Mouse (Mus musculus) testis, adult 10 weeks (tissue): ENCODE results near the gene Gm3696. TPM values are rescaled to one million over a fixed set of nuclear protein-coding genes. Genes with fewer than 3 reads are reported as not detected.

Experiments used
- polyA plus RNA-seq: library from polyadenylated mRNA; stranded (reverse); fragments of 350-450 nt; fragmentation: Illumina TruSeq; extraction: RNeasy Lipid Tissue Mini Kit (QIAGEN cat#74804); gene quantifications from one replicate; pipeline ENCODE4 v1.2.3, GENCODE M21; 2014; ENCODE audit warnings: low read depth, low replicate concordance

Gm3696 gene
- 6.2 TPM for polyA plus RNA-seq

GRCm38 (mm10) chr14:7100521-7100920, at the start of gene Gm3696:
Gene Gm3696 (minus strand): TSS chr14:7100621.

GRCm38 (mm10) chr14:7125312-7125711, 24.9 kb upstream of the Gm3696 start, which contains the start of gene Gm6676:
Gene Gm6676 (minus strand): TSS chr14:7125412.

DNA sequence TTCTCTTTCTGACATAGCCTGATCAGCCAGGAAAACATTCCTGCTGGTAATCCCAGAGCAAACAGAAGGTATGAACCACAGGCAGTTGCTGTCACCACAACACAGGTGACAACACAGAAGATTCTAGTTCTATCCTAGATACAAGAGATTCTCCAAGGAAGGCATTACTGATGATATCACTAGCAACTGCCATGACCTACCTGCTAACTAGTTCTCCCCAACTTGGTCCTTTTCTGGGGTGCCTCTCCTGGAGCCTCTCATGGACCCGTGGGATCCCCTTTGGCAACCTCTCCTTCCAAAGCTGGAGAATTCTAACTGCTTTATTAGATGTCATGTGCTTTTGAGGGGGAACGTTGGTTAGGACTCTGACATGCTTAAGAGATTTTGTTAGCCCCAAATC, 55.6 kb downstream of the Gm3696 start, which contains the start of gene Gm3685:
Gm3685 (minus strand) TSS at position 101 of the 400 bp plus-strand sequence.

Other genes with a start within 250 kb of the Gm3696 start
- 2.4 TPM for gene Gm3667, start 210.7 kb downstream of the Gm3696 start, polyA plus RNA-seq
- gene Gm6356, start 126.8 kb downstream of the Gm3696 start, polyA plus RNA-seq = 5.9 TPM
- gene Gm10406, start 73.2 kb downstream of the Gm3696 start, polyA plus RNA-seq = 0.18 TPM
- gene Gm3685, start 55.7 kb downstream of the Gm3696 start, polyA plus RNA-seq = 25.4 TPM
- 4.1 TPM for gene Gm6676, start 24.8 kb upstream of the Gm3696 start, polyA plus RNA-seq
- 4.8 TPM for gene Gm3512, start 73.9 kb upstream of the Gm3696 start, polyA plus RNA-seq
- 4.1 TPM for gene Gm16434, start 93.9 kb upstream of the Gm3696 start, polyA plus RNA-seq
- gene Gm3727, start 164.1 kb upstream of the Gm3696 start, polyA plus RNA-seq = not detected
- 2.8 TPM for gene Gm3739, start 214.4 kb upstream of the Gm3696 start, polyA plus RNA-seq
- gene Gm5797, start 231.8 kb upstream of the Gm3696 start, polyA plus RNA-seq = 69.6 TPM